Mouse (Mus musculus): ENCODE measurements around the gene Nrn1. TPM values are rescaled to one million over a fixed set of nuclear protein-coding genes. Genes with fewer than 3 reads are reported as not detected.

Gene Nrn1
- total RNA-seq, 2 experiments from 2014 or later, result 243 to 245 TPM

DNA sequence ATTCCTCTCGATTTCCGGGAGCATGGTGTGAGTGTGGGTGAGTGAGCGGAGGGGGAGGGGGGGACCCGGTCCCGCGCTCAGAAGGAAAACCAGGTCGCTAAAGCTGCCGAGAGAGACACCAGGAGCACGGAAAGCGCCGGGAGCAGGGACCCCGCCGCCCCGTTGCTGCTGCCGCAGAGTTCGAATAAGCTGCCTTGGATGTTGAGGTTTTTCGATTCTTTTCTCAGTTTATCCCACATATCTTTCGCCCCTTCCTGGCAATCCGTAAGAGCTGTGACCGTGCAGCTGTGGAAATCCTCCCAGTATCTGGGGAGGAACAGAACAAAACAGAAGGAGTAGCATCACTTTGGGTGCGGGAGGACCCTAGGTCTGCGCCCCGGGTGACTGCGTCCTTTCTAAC is 8.4 kb downstream of the Nrn1 start:
- peak in 1 of 2 experiments; percentile 55 for DNase-seq (ENCODE audit: low spot score in 2 of 2)

- DNase-seq (ENCODE audit: low spot score in 2 of 2), result no peak
Measured at GRCm38 (mm10) chr13:36725881-36726280, 9.1 kb downstream of the Nrn1 start.

DNA sequence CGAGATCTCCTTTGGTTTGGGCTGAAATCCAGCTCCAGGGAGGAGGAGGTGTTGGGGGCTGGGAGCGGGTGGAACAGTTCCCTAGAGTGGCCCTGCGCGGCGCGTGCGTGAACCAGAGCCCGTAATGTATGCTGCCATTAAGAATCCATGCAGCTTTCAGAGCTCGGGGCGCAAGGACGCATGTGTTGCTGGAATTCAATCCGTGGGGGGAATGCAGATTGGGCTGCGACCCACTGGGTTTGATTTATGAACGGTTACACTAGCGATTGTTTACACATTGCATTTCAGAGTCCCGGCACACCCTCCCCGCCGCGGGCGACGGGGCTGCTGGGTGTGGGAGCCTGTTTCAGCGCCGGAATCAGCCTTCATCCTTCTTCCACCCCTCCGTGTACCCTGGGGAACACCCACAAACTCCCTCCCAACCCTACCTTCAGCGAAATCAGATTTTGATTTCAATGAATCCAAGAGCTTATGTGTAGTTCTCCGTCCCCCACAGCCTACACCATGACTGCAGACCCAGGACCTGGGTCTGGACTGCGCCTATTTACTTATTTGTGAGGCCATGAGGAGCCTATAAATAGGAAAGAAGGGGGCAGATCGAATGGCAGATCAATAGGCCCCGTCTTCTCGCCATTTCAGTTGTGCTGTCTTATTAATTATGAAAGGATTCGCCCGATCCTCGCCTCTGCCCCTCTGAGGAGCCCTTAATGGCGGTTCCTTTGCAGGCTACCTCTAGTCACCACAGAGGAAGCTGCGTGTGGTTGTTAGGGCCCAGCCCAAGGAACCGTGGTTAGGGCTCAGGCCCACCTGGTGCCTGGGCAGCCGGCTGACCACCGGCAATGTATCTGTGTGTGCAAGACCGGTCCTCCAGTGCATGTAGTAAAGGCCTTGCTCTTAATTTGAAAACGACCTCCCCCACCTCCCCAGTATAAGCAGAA is 10.1 kb downstream of the Nrn1 start:
- DNase-seq (ENCODE audit: low spot score in 2 of 2), result peak; percentile 72 to 78

DNA sequence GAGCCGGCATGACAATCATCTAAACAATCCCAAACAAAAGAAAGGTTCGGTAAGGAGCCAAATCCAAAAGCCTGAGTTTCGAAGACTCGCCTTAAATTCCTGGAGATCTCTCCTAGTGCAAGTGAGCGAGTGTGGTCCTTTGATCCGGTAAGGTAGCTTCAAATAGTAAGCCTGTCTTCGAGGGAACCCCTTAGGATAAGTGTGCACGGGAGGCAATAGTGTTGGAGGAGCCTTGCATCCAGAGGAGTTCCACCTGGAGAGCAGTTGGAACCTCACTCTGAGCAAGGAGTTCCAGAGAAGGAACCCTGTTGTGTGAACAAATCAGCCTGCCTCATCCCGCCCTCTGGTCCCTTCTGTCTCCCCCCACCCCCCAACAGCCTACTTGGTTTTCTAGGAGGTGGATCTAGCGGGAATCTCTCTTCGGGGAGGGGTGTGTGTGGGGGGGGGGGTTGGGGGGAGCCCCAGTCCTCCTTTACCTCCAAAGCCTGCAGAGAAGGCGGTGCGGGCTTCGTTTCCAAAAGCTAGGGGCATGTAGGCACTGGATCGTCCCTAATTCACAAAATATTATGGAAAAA is 11.1 kb downstream of the Nrn1 start:
- peak in 1 of 2 experiments; percentile 12 for DNase-seq (ENCODE audit: low spot score in 2 of 2)

GRCm38 (mm10) chr13:36722309-36722708 is 12.6 kb downstream of the Nrn1 start:
- DNase-seq (ENCODE audit: low spot score in 2 of 2), result no peak

DNA sequence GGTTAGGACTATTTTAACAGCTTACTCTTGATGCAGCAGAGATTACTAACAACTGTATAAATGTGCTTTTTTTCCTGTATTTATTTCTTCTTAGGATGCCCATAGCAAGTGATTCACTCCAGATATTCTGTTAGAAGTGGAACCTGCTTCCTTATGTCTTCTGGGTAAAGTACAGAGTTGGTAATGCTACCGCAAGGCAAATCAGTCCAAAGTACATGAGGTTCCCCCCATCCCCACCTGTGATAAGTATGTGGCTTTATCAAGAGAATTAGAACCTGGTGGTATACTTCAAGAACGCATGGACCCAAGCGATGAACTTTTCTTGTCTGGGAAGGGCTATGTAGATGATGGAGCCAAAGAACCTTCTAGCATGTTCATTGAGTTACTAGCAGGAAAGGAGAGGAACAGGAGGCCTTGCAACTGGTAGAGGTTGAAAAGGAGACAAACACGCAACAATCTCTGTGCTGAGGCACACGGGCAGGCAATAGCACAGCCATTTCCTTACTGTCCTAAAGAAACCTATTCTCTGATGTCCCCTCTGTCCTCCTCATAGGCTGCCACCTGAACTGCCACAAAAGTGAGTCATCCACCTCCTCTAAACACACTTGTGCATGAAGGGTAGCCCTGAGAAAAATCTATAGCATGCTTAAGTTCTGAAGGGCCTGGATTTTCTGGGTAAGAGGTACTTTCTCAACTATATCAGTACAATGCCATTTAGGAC is 14.5 kb downstream of the Nrn1 start:
- DNase-seq (ENCODE audit: low spot score in 2 of 2), result no peak

- no peak for DNase-seq (ENCODE audit: low spot score in 2 of 2)
Measured at GRCm38 (mm10) chr13:36717376-36717775, 17.6 kb downstream of the Nrn1 start.

DNA sequence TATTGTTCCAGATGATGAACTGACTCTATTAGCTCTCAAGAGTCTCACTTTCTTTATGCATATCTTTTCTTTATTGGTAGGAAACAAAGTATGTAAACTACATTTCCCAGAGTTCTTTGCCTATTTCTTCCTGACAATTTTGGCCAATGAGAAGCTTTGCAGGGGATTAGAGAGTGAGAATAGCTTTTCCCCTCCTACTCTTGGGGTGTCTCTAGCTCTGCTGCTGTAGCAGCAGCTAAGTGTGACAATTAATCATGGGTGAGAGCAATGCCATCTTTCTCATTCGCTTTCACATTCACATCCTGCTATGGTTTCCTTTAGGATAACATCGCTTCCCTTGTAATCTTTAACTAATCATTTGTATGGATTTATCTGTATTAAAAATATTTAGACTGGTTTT is 18.2 kb downstream of the Nrn1 start:
- DNase-seq (ENCODE audit: low spot score in 2 of 2), result no peak

- no peak for DNase-seq (ENCODE audit: low spot score in 2 of 2)
Measured at GRCm38 (mm10) chr13:36714101-36714500, 20.8 kb downstream of the Nrn1 start.

DNA sequence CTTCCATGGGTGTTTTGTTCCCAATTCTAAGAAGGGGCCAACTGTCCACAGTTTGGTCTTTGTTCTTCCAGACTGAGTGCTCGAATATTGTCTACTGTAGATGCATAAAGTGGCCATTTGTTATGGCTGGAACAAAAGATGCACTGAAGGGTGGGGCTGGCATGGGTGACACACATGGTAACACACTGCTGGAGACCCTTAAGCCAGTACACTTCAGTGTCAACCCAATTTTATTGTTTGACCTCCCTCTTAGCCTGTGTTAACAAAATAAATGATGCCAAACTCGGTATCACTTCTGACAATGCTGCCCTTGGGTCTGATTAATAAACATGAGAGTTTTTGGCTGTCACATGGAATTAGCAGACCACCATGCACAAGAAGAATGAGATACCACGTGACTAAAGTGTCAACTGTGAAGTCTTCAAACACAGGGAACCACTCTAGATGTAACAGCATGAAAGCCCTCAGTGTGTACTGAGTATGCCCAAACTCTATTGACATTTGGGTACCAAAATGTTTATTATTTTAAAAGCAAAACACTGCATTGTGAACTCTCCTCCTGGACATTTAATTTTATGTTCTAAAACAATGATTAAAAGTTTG is 27.7 kb downstream of the Nrn1 start:
- no peak for DNase-seq (ENCODE audit: low spot score in 2 of 2)

GRCm38 (mm10) chr13:36696351-36696771 is 38.6 kb downstream of the Nrn1 start:
- peak in 1 of 2 experiments; percentile 31 for DNase-seq (ENCODE audit: low spot score in 2 of 2)

DNA sequence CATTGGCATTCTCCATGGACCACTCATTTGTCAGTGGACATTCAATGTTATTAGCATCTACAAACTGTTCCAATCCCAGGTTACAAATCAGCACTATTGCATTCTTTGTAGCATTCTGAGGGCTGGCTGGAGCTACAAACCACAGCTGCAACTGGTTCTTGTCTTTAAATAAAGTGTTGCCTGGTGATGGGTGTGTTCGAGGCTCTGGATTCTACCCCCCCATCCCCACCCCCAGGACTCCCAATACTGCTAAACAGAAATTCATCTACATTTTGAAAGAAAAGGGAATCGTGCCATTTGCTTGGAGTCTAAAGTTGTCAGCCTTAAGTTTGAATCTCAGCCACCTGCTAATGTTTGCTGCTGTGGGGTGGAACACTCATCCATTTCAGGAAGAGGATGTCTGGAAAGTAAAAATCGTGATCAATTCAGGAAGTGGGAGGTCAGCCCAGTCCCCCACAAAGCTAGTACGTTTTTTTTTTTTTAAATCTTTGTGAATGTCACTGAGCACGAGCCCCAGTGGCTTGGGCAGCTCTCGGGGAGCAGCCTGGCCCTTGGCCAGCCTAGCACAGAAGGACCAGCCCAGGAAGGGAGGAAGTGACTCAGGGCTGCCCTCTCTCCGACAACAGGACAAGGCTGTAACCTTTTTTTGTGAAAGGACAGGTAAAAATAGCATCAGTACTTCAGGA is 39.3 kb downstream of the Nrn1 start:
- peak; percentile 8 to 18 for DNase-seq (ENCODE audit: low spot score in 2 of 2)

- no peak for DNase-seq (ENCODE audit: low spot score in 2 of 2)
Measured at GRCm38 (mm10) chr13:36683581-36683980, 51.4 kb downstream of the Nrn1 start.

GRCm38 (mm10) chr13:36680690-36681355 is 54.1 kb downstream of the Nrn1 start:
- DNase-seq (ENCODE audit: low spot score in 2 of 2), result no peak

DNA sequence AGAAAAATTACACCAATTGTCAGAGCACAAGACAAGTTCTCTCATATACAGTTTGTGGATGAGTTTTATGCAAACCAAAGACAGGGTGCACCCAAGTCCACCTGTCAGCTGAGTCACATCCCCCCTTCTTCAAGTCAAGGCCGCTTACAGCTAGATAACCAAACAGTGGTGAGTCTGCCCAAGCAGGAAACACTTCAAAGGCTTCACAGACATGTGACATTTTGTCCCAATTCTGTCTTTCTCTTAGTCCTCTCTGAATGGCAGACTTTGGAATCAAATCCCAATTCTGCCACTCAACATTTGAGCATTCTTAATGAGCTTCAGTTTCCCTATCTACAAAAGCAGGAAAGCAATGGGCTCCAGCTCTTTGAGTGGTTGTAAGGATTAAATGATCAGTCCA is 55.6 kb downstream of the Nrn1 start:
- no peak for DNase-seq (ENCODE audit: low spot score in 2 of 2)

All from layer of hippocampus, postnatal 14 days (tissue).